In genomic region chr9:64987651-64988050, GRCm38 (mm10) we compare ENCODE assay signal across 32 mouse cellular contexts. TPM values are rescaled to one million over a fixed set of nuclear protein-coding genes. Genes with fewer than 3 reads are reported as not detected.
"Had no signal": no experiment of that assay in that cellular context is flagged by ENCODE, and none has a peak within 500 bp of the region (broad histone marks: within the 10 kb centered on the region; RNA-seq: fewer than 3 reads in every experiment).

No protein-coding gene starts in this region.

- DNase-seq: cerebellum, adult 2 months; cerebellum, adult 8-10 months; cerebellum, adult 9-10 months; cerebellum, adult 9-11 months; cerebellum, postnatal 10 days; cerebellum, postnatal 14 days; cerebellum, postnatal 25 days; cerebellum, postnatal 36 days; embryo, embryonic 11 days; forebrain, postnatal 0 days; gastrocnemius, adult 2 months; gastrocnemius, postnatal 10 days; gastrocnemius, postnatal 14 days; gastrocnemius, postnatal 25 days; gastrocnemius, postnatal 36 days; heart, adult 18-20 months; heart, adult 2 months had no signal

- ATAC-seq: forebrain, embryonic 13.5 days; forebrain, embryonic 14.5 days; forebrain, embryonic 15.5 days; forebrain, embryonic 16.5 days; forebrain, postnatal 0 days had no signal

- H3K27ac ChIP-seq: embryonic facial prominence, embryonic 10.5 days; embryonic facial prominence, embryonic 12.5 days; embryonic facial prominence, embryonic 13.5 days; embryonic facial prominence, embryonic 15.5 days; forebrain, embryonic 10.5 days; forebrain, embryonic 12.5 days; forebrain, embryonic 13.5 days; forebrain, embryonic 15.5 days; gastrocnemius, adult 2 months; heart, adult 2 months had no signal

- H3K4me2 ChIP-seq: embryonic facial prominence, embryonic 12.5 days; embryonic facial prominence, embryonic 13.5 days; embryonic facial prominence, embryonic 15.5 days; forebrain, embryonic 12.5 days; forebrain, embryonic 13.5 days; forebrain, embryonic 15.5 days had no signal

- H3K4me3 ChIP-seq: embryonic facial prominence, embryonic 10.5 days; embryonic facial prominence, embryonic 12.5 days; embryonic facial prominence, embryonic 13.5 days; embryonic facial prominence, embryonic 15.5 days; erythroblast, embryonic 14.5 days; forebrain, embryonic 10.5 days; forebrain, embryonic 12.5 days; forebrain, embryonic 13.5 days; forebrain, embryonic 15.5 days; gastrocnemius, adult 2 months; heart, adult 2 months had no signal

- H3K9me3 ChIP-seq: embryonic facial prominence, embryonic 10.5 days; embryonic facial prominence, embryonic 12.5 days; embryonic facial prominence, embryonic 13.5 days; embryonic facial prominence, embryonic 15.5 days; forebrain, embryonic 10.5 days; forebrain, embryonic 12.5 days; forebrain, embryonic 13.5 days; forebrain, embryonic 15.5 days had no signal

- H3K4me1 ChIP-seq: embryonic facial prominence, embryonic 10.5 days; embryonic facial prominence, embryonic 12.5 days; embryonic facial prominence, embryonic 13.5 days; embryonic facial prominence, embryonic 15.5 days; forebrain, embryonic 10.5 days; forebrain, embryonic 12.5 days; forebrain, embryonic 13.5 days; forebrain, embryonic 15.5 days had no signal

- H3K27me3 ChIP-seq: embryonic facial prominence, embryonic 12.5 days; embryonic facial prominence, embryonic 13.5 days; embryonic facial prominence, embryonic 15.5 days; forebrain, embryonic 12.5 days; forebrain, embryonic 13.5 days; forebrain, embryonic 15.5 days had no signal

- H3K9ac ChIP-seq: embryonic facial prominence, embryonic 12.5 days; embryonic facial prominence, embryonic 13.5 days; embryonic facial prominence, embryonic 15.5 days; forebrain, embryonic 12.5 days; forebrain, embryonic 13.5 days; forebrain, embryonic 15.5 days; forebrain, postnatal 0 days had no signal

RNA-seq across cellular contexts. Expression of gene Slc24a1, which starts 36.2 kb away (rescaled TPM):
- total RNA-seq: gastrocnemius, adult 2 months; gastrocnemius, adult 8-10 months; gastrocnemius, postnatal 10 days; gastrocnemius, postnatal 25 days; granulocyte monocyte progenitor cell, adult 5-6 weeks had no signal
- polyA plus RNA-seq: embryonic facial prominence, embryonic 11.5 days; embryonic facial prominence, embryonic 13.5 days; embryonic facial prominence, embryonic 14.5 days; erythroblast, embryonic 14.5 days had no signal
